Mouse (Mus musculus): ENCODE data around the gene Usp36.
"Not testable (repeated sequence)": the region's sequence is repeated elsewhere in the genome, so short reads cannot be mapped to it uniquely, and the experiment has no call there.

Gene Usp36

GRCm38 (mm10) chr11:118289999-118290889, at the start of gene Usp36:
Gene Usp36 (minus strand): TSS chr11:118290244.
- DNase-seq (ENCODE audit: low spot score in 2 of 2): peak; percentile 100

- no peak for DNase-seq (ENCODE audit: low spot score in 2 of 2)
Observed at GRCm38 (mm10) chr11:118337491-118338168, 47.6 kb upstream of the Usp36 start.

- DNase-seq (ENCODE audit: low spot score in 2 of 2): no peak
Observed at GRCm38 (mm10) chr11:118333431-118333830, 43.4 kb upstream of the Usp36 start.

- DNase-seq (ENCODE audit: low spot score in 2 of 2): peak in 1 of 2 experiments; percentile 53
Observed at GRCm38 (mm10) chr11:118332376-118332775, 42.3 kb upstream of the Usp36 start.

- DNase-seq (ENCODE audit: low spot score in 2 of 2): no peak
Observed at GRCm38 (mm10) chr11:118330777-118331176, 40.7 kb upstream of the Usp36 start.

GRCm38 (mm10) chr11:118330361-118330760, 40.3 kb upstream of the Usp36 start:
- no peak for DNase-seq (ENCODE audit: low spot score in 2 of 2)

GRCm38 (mm10) chr11:118328947-118329346, 38.9 kb upstream of the Usp36 start:
- no peak for DNase-seq (ENCODE audit: low spot score in 2 of 2)

- no peak for DNase-seq (ENCODE audit: low spot score in 2 of 2)
Observed at GRCm38 (mm10) chr11:118328511-118328910, 38.5 kb upstream of the Usp36 start.

GRCm38 (mm10) chr11:118326991-118327971, 37.2 kb upstream of the Usp36 start:
- DNase-seq (ENCODE audit: low spot score in 2 of 2): peak; percentile 74 to 78

- no peak for DNase-seq (ENCODE audit: low spot score in 2 of 2)
Observed at GRCm38 (mm10) chr11:118326491-118326890, 36.4 kb upstream of the Usp36 start.

- DNase-seq (ENCODE audit: low spot score in 2 of 2): no peak
Observed at GRCm38 (mm10) chr11:118324541-118324940, 34.5 kb upstream of the Usp36 start.

GRCm38 (mm10) chr11:118323974-118324373, 33.9 kb upstream of the Usp36 start:
- no peak for DNase-seq (ENCODE audit: low spot score in 2 of 2)

- no peak for DNase-seq (ENCODE audit: low spot score in 2 of 2)
Observed at GRCm38 (mm10) chr11:118322647-118323046, 32.6 kb upstream of the Usp36 start.

GRCm38 (mm10) chr11:118321971-118322370, 31.9 kb upstream of the Usp36 start:
- no peak for DNase-seq (ENCODE audit: low spot score in 2 of 2)

GRCm38 (mm10) chr11:118321500-118321899, 31.5 kb upstream of the Usp36 start:
- no peak for DNase-seq (ENCODE audit: low spot score in 2 of 2)

- DNase-seq (ENCODE audit: low spot score in 2 of 2): no peak
Observed at GRCm38 (mm10) chr11:118318678-118319077, 28.6 kb upstream of the Usp36 start.

GRCm38 (mm10) chr11:118317129-118317528, 27.1 kb upstream of the Usp36 start:
- DNase-seq (ENCODE audit: low spot score in 2 of 2): no peak

- DNase-seq (ENCODE audit: low spot score in 2 of 2): no peak
Observed at GRCm38 (mm10) chr11:118316231-118316806, 26.3 kb upstream of the Usp36 start.

GRCm38 (mm10) chr11:118312132-118312723, 22.2 kb upstream of the Usp36 start:
- DNase-seq (ENCODE audit: low spot score in 2 of 2): no peak

GRCm38 (mm10) chr11:118307962-118308361, 17.9 kb upstream of the Usp36 start:
- not testable (repeated sequence) for DNase-seq (ENCODE audit: low spot score in 2 of 2)

- not testable (repeated sequence) for DNase-seq (ENCODE audit: low spot score in 2 of 2)
Observed at GRCm38 (mm10) chr11:118303959-118304358, 13.9 kb upstream of the Usp36 start.
